Comparison of ENCODE assay signal across 15 mouse cellular contexts in genomic region chr1:133048690-133049089, GRCm38 (mm10). TPM values are rescaled to one million over a fixed set of nuclear protein-coding genes. Genes with fewer than 3 reads are reported as not detected.
DNase-seq lines count a peak whose midpoint lies in the region; ATAC-seq and TF ChIP-seq lines count a peak whose summit lies in the region.
"Had no signal": no experiment of that assay in that cellular context is flagged by ENCODE, and none has a peak within 500 bp of the region (broad histone marks: within the 10 kb centered on the region; RNA-seq: fewer than 3 reads in every experiment).

No protein-coding gene starts in this region.

- H3K36me3 ChIP-seq in limb, embryonic 15.5 days, result no peaks in the 10 kb centered on the region
- no peaks in the 10 kb centered on the region for H3K36me3 ChIP-seq in limb, embryonic 10.5 days
- H3K36me3 ChIP-seq in hindbrain, postnatal 0 days (ENCODE audit: insufficient read depth, low read length), result no peaks in the 10 kb centered on the region
- H3K36me3 ChIP-seq in small intestine, adult 2 months (ENCODE audit: control insufficient read depth, insufficient read depth, low read length), result peaks cover 2% of the 10 kb centered on the region; the same call in 1 of the 2 replicates
- H3K36me3 ChIP-seq: embryonic facial prominence, embryonic 15.5 days; limb, embryonic 13.5 days had no signal

- no peak overlapping the region for H3K4me3 ChIP-seq in limb, embryonic 15.5 days
- no peak overlapping the region for H3K4me3 ChIP-seq in limb, embryonic 10.5 days
- H3K4me3 ChIP-seq in hindbrain, postnatal 0 days (ENCODE audit: low read length), result no peak overlapping the region
- no peak overlapping the region for H3K4me3 ChIP-seq in small intestine, adult 2 months (ENCODE audit: low read depth, low read length)
- H3K4me3 ChIP-seq: embryonic facial prominence, embryonic 15.5 days; limb, embryonic 13.5 days; myocyte had no signal

- ATAC-seq in frontal cortex, adult (ENCODE audit: low TSS enrichment), result peak; percentile 45
- ATAC-seq in limb, embryonic 15.5 days (ENCODE audit: insufficient number of reproducible peaks, low FRiP score, low TSS enrichment, low read depth), result no peak
- no peak for ATAC-seq in hindbrain, postnatal 0 days

- H3K4me2 ChIP-seq in limb, embryonic 15.5 days, result no peak overlapping the region
- peak overlapping the region; percentile 25; the same call in 1 of the 2 replicates for H3K4me2 ChIP-seq in hindbrain, postnatal 0 days (ENCODE audit: low read depth, low read length)
- H3K4me2 ChIP-seq: embryonic facial prominence, embryonic 15.5 days had no signal

- no peak for TF ChIP-seq POLR2A in small intestine, adult 2 months (IDR thresholded peaks at IDR 0.05; ENCODE audit: low read depth, low read length)

- H3K9ac ChIP-seq in limb, embryonic 15.5 days, result no peak overlapping the region
- H3K9ac ChIP-seq in hindbrain, postnatal 0 days (replicated peaks; ENCODE audit: low read length), result 0 out of 2 replicates have a peak overlapping the region, but pooled peaks have one; percentile 3
- H3K9ac ChIP-seq: embryonic facial prominence, embryonic 15.5 days had no signal

- H3K27me3 ChIP-seq in limb, embryonic 15.5 days, result no peaks in the 10 kb centered on the region
- peaks cover 20% of the 10 kb centered on the region for H3K27me3 ChIP-seq in limb, embryonic 10.5 days (ENCODE audit: low read depth, poor library complexity, severe bottlenecking)
- H3K27me3 ChIP-seq in hindbrain, postnatal 0 days (ENCODE audit: insufficient read depth, low read length), result no peaks in the 10 kb centered on the region
- H3K27me3 ChIP-seq in small intestine, adult 2 months (ENCODE audit: control insufficient read depth, insufficient read depth, low read length), result no peaks in the 10 kb centered on the region
- H3K27me3 ChIP-seq: embryonic facial prominence, embryonic 15.5 days had no signal

- 0 out of 2 replicates have a peak overlapping the region, but pooled peaks have one; percentile 91 for H3K27ac ChIP-seq in limb, embryonic 15.5 days
- H3K27ac ChIP-seq in limb, embryonic 10.5 days, result no peak overlapping the region
- H3K27ac ChIP-seq in hindbrain, postnatal 0 days, result no peak overlapping the region
- H3K27ac ChIP-seq in small intestine, adult 2 months (ENCODE audit: insufficient read depth, low read depth, low read length), result peak overlapping the region; percentile 11; the same call in 1 of the 2 replicates
- H3K27ac ChIP-seq: limb, embryonic 13.5 days had no signal

- no peak for TF ChIP-seq CTCF in hindbrain, postnatal 0 days (IDR thresholded peaks at IDR 0.05; ENCODE audit: low read depth)
- no peak for TF ChIP-seq CTCF in small intestine, adult 2 months (IDR thresholded peaks at IDR 0.05; ENCODE audit: extremely low read depth, insufficient read length, insufficient replicate concordance, low read depth, low read length)

- WGBS in limb, embryonic 15.5 days, result 53% methylated on average over 2 of the region's 2 CpGs
- WGBS in limb, embryonic 10.5 days, result 23% methylated on average over 2 of the region's 2 CpGs
- 19% methylated on average over 2 of the region's 2 CpGs for WGBS in hindbrain, postnatal 0 days
- WGBS in small intestine, adult 2 months, result 55% methylated on average over 2 of the region's 2 CpGs

- H3K9me3 ChIP-seq in limb, embryonic 15.5 days, result no peaks in the 10 kb centered on the region
- no peaks in the 10 kb centered on the region for H3K9me3 ChIP-seq in limb, embryonic 10.5 days (replicated peaks)
- H3K9me3 ChIP-seq in hindbrain, postnatal 0 days (ENCODE audit: low read length), result no peaks in the 10 kb centered on the region
- H3K9me3 ChIP-seq: embryonic facial prominence, embryonic 15.5 days; limb, embryonic 13.5 days had no signal

- no peak for DNase-seq in frontal cortex, adult 2 months (ENCODE audit: extremely low spot score in 1 of 2, low spot score in 1 of 2)
- DNase-seq in limb, embryonic 10.5 days (ENCODE audit: low spot score), result no peak
- DNase-seq in hindbrain, postnatal 0 days (ENCODE audit: low spot score), result no peak
- DNase-seq in cerebellum, adult 9-10 months, result no peak
- DNase-seq in T-cell, adult 2 months (ENCODE audit: low spot score), result no peak
- DNase-seq: cerebellum, adult 9-11 months; gastrocnemius, postnatal 14 days; kidney, adult 18-20 months; layer of hippocampus, adult 9-11 months had no signal

- H3K4me1 ChIP-seq in limb, embryonic 15.5 days, result peaks cover 44% of the 10 kb centered on the region
- H3K4me1 ChIP-seq in limb, embryonic 10.5 days, result peaks cover 67% of the 10 kb centered on the region
- H3K4me1 ChIP-seq in hindbrain, postnatal 0 days (ENCODE audit: insufficient read depth, low read length), result peaks cover 11% of the 10 kb centered on the region
- peaks cover 28% of the 10 kb centered on the region for H3K4me1 ChIP-seq in small intestine, adult 2 months (ENCODE audit: control insufficient read depth, insufficient read depth, insufficient read length, low read length)

RNA-seq across cellular contexts. Expression of gene Pik3c2b, which starts 3.2 kb away (rescaled TPM):
- 14.9 and 16.2 TPM in 2 replicates for polyA plus RNA-seq in frontal cortex, adult 2 months (2012; rRNA removed)
- 6.8 and 7.5 TPM in 2 replicates for polyA plus RNA-seq in limb, embryonic 15.5 days (2015; fragmentation: Nextera tagmentation; extraction: Ambion mirVana)
- 6.1 and 7.4 TPM in 2 replicates for polyA plus RNA-seq in limb, embryonic 10.5 days (2016; fragmentation: Nextera tagmentation; extraction: Ambion mirVana)
- total RNA-seq in hindbrain, postnatal 0 days (2014; rRNA removed), result 20.7 and 23.0 TPM in 2 replicates
- 7.1 and 8.7 TPM in 2 replicates for polyA plus RNA-seq in hindbrain, postnatal 0 days (2015; fragmentation: Nextera tagmentation; extraction: Ambion mirVana)
- 13.2 and 23.9 TPM in 2 replicates for polyA plus RNA-seq in small intestine, adult 2 months (2012; rRNA removed)

RNA-seq across cellular contexts. Expression of gene Mdm4, which starts 18.3 kb away (rescaled TPM):
- 67.2 TPM in 2 replicates for polyA plus RNA-seq in frontal cortex, adult 2 months (2012; rRNA removed)
- 32.2 and 35.9 TPM in 2 replicates for polyA plus RNA-seq in limb, embryonic 15.5 days (2015; fragmentation: Nextera tagmentation; extraction: Ambion mirVana)
- polyA plus RNA-seq in limb, embryonic 10.5 days (2016; fragmentation: Nextera tagmentation; extraction: Ambion mirVana), result 35.0 and 43.4 TPM in 2 replicates
- 55.3 and 61.3 TPM in 2 replicates for total RNA-seq in hindbrain, postnatal 0 days (2014; rRNA removed)
- 29.1 and 32.2 TPM in 2 replicates for polyA plus RNA-seq in hindbrain, postnatal 0 days (2015; fragmentation: Nextera tagmentation; extraction: Ambion mirVana)
- 6.1 and 11.2 TPM in 2 replicates for polyA plus RNA-seq in small intestine, adult 2 months (2012; rRNA removed)

Comparison
In these comparisons a context has a peak if more than half of its experiments do, and no peak if none do; other contexts are left out.
1. H3K27ac ChIP-seq: peak in limb, embryonic 15.5 days (single experiment) and small intestine, adult 2 months (single experiment); none in limb, embryonic 10.5 days (single experiment) and hindbrain, postnatal 0 days (single experiment).